Mouse (Mus musculus): ENCODE measurements at regions not wholly inside any gene's neighbourhood (a gene's known extent, or its start where the extent isn't known, plus 50 kb on each side); places are given as distances from the start of the nearest gene placed in this dataset.
A peak's percentile ranks its signal among the peaks of the same experiment; 100 is the strongest.

DNA sequence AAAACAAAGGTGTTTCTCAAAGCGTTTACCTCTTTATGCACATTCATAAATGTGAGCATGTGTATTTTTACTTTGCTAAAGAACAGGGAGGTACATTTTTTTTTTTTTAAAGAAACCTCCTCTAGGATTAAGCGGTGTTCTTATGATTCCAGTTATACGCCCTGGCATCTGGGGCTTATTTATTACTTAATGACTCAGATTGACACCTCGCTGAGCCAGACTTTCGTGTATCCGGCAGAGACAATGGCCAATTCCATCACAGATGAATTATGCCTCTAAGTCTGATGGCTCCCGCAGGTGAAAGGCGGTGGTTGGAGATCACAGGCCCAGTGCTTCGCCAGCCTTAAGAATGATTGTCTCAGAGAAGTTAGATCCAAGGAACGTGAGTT is 259.5 kb upstream of the Slc30a5 start:
- Histone ChIP-seq H3K9me3 (ENCODE audit: control insufficient read depth, low read length) (no peaks in the 10 kb centered on the region), H3K4me3 (replicated peaks; ENCODE audit: low read length) (no peak overlapping the region), H3K27me3 (ENCODE audit: control insufficient read depth, insufficient read depth, low read length) (no peaks in the 10 kb centered on the region), H3K27ac (no peak overlapping the region), H3K4me1 (replicated peaks; ENCODE audit: control insufficient read depth, insufficient read depth, low read length) (no peaks in the 10 kb centered on the region), H3K36me3 (replicated peaks; ENCODE audit: control insufficient read depth, insufficient read depth) (no peaks in the 10 kb centered on the region), H3K4me2 (replicated peaks) (no peak overlapping the region), H3K9ac (no peak overlapping the region)
- DNase-seq (ENCODE audit: low spot score) (no peak), ATAC-seq (ENCODE audit: low FRiP score) (no peak)
- WGBS = 86% methylated on average over 10 of the region's 10 CpGs

GRCm38 (mm10) chr13:101092033-101092742 is 259.0 kb upstream of the Slc30a5 start:
- Histone ChIP-seq H3K4me1 (replicated peaks; ENCODE audit: control insufficient read depth, insufficient read depth, low read length) (no peaks in the 10 kb centered on the region), H3K27me3 (ENCODE audit: control insufficient read depth, insufficient read depth, low read length) (no peaks in the 10 kb centered on the region), H3K9me3 (ENCODE audit: control insufficient read depth, low read length) (no peaks in the 10 kb centered on the region), H3K27ac (no peak overlapping the region), H3K36me3 (replicated peaks; ENCODE audit: control insufficient read depth, insufficient read depth) (no peaks in the 10 kb centered on the region), H3K9ac (no peak overlapping the region), H3K4me3 (replicated peaks; ENCODE audit: low read length) (no peak overlapping the region), H3K4me2 (replicated peaks) (no peak overlapping the region)
- ATAC-seq (ENCODE audit: low FRiP score) (no peak), DNase-seq (ENCODE audit: low spot score) (peak; percentile 41)
- 74% methylated on average over 18 of the region's 18 CpGs for WGBS

DNA sequence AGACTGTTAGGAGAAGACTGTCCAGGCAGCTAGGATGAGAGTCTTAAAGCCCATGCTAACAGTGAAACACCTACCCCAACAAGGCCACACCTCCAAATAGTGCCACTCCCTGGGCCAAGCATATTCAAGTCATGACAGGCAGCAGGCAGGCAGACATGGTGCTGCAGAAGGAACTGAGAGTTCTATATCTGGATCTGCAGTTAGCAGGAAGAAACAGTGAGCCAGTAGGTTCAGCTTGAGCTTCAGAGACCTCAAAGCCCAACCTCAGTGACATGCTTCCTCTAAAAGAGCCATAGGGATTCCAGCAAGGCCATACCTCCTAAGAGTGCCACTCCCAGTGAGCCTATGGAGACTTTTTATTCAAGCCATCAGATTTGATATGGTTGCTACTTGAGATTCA is 252.0 kb upstream of the Slc30a5 start:
- no peak overlapping the region for H3K27ac ChIP-seq
- no peaks in the 10 kb centered on the region for H3K4me1 ChIP-seq (replicated peaks; ENCODE audit: control insufficient read depth, insufficient read depth, low read length)
- no peaks in the 10 kb centered on the region for H3K9me3 ChIP-seq (ENCODE audit: control insufficient read depth, low read length)
- DNase-seq (ENCODE audit: low spot score) = no peak
- H3K4me3 ChIP-seq (replicated peaks; ENCODE audit: low read length) = no peak overlapping the region
- H3K4me2 ChIP-seq (replicated peaks) = no peak overlapping the region
- no peaks in the 10 kb centered on the region for H3K27me3 ChIP-seq (ENCODE audit: control insufficient read depth, insufficient read depth, low read length)
- H3K9ac ChIP-seq = no peak overlapping the region
- no peaks in the 10 kb centered on the region for H3K36me3 ChIP-seq (replicated peaks; ENCODE audit: control insufficient read depth, insufficient read depth)
- no peak for ATAC-seq (ENCODE audit: low FRiP score)

DNA sequence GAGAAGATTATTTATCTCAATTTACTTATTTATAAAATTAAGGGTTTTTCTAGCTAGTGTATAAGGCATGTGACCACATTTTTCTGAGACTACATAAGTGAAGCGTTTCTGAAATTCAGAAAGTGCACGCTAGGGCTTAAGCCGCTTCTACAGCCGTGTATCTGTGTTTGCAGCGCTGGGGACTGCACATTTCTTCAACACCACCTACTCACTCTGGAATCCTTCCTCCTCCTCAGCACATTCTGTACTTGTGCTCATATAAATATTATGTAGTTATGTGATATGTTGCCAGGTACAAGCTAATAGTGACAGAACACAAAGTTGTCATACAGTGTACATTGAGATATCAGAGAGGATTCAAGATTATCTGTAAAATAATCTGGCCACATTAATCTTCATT is 251.0 kb upstream of the Slc30a5 start:
- Histone ChIP-seq H3K4me3 (replicated peaks; ENCODE audit: low read length) (no peak overlapping the region), H3K9me3 (ENCODE audit: control insufficient read depth, low read length) (no peaks in the 10 kb centered on the region), H3K4me2 (replicated peaks) (no peak overlapping the region), H3K27ac (no peak overlapping the region), H3K9ac (no peak overlapping the region), H3K36me3 (replicated peaks; ENCODE audit: control insufficient read depth, insufficient read depth) (no peaks in the 10 kb centered on the region), H3K4me1 (replicated peaks; ENCODE audit: control insufficient read depth, insufficient read depth, low read length) (no peaks in the 10 kb centered on the region), H3K27me3 (ENCODE audit: control insufficient read depth, insufficient read depth, low read length) (no peaks in the 10 kb centered on the region)
- DNase-seq (ENCODE audit: low spot score) (no peak), ATAC-seq (ENCODE audit: low FRiP score) (no peak)
- WGBS = 97% methylated on average over 5 of the region's 5 CpGs

- Histone ChIP-seq H3K4me2 (replicated peaks) (no peak overlapping the region), H3K36me3 (replicated peaks; ENCODE audit: control insufficient read depth, insufficient read depth) (no peaks in the 10 kb centered on the region), H3K27ac (no peak overlapping the region), H3K4me1 (replicated peaks; ENCODE audit: control insufficient read depth, insufficient read depth, low read length) (no peaks in the 10 kb centered on the region), H3K9ac (no peak overlapping the region), H3K4me3 (replicated peaks; ENCODE audit: low read length) (no peak overlapping the region), H3K9me3 (ENCODE audit: control insufficient read depth, low read length) (no peaks in the 10 kb centered on the region), H3K27me3 (ENCODE audit: control insufficient read depth, insufficient read depth, low read length) (no peaks in the 10 kb centered on the region)
- DNase-seq (ENCODE audit: low spot score) = no peak
- ATAC-seq (ENCODE audit: low FRiP score) = no peak
- WGBS = 74% methylated on average over 1 of the region's 1 CpGs
Measured at GRCm38 (mm10) chr13:101083416-101083815, 250.2 kb upstream of the Slc30a5 start.

DNA sequence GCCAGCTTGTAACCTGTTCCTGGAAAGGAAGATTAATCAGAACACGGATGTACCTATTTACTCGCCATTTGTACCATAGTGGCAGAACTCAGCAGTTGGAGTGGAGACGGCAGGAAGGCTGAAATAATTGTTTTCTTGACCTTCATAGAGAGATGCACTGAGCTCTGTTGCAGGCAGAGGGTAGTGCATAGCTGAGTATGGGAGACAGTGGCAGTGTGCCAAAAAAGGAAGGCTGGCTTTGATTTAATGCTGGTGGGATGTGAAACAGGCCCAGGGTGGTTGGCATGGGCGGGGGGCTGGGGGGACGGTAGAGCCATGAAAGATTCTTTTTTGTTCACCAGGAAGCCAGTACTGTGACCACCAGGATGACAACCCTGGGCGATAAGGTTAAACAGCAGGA is 235.3 kb upstream of the Slc30a5 start:
- Histone ChIP-seq H3K4me3 (replicated peaks; ENCODE audit: low read length) (no peak overlapping the region), H3K27ac (no peak overlapping the region), H3K4me2 (replicated peaks) (no peak overlapping the region), H3K36me3 (replicated peaks; ENCODE audit: control insufficient read depth, insufficient read depth) (no peaks in the 10 kb centered on the region), H3K9me3 (ENCODE audit: control insufficient read depth, low read length) (no peaks in the 10 kb centered on the region), H3K9ac (no peak overlapping the region), H3K27me3 (ENCODE audit: control insufficient read depth, insufficient read depth, low read length) (no peaks in the 10 kb centered on the region), H3K4me1 (replicated peaks; ENCODE audit: control insufficient read depth, insufficient read depth, low read length) (no peaks in the 10 kb centered on the region)
- ATAC-seq (ENCODE audit: low FRiP score) (no peak), DNase-seq (ENCODE audit: low spot score) (peak; percentile 50)
- WGBS = 69% methylated on average over 6 of the region's 6 CpGs

GRCm38 (mm10) chr13:101062582-101062981 is 229.4 kb upstream of the Slc30a5 start:
- H3K9me3 ChIP-seq (ENCODE audit: control insufficient read depth, low read length) = no peaks in the 10 kb centered on the region
- no peaks in the 10 kb centered on the region for H3K36me3 ChIP-seq (replicated peaks; ENCODE audit: control insufficient read depth, insufficient read depth)
- peak overlapping the region; percentile 10 for H3K27ac ChIP-seq
- ATAC-seq (ENCODE audit: low FRiP score) (no peak; the same call in 1 of the 2 replicates), DNase-seq (ENCODE audit: low spot score) (no peak)
- no peak overlapping the region for H3K4me3 ChIP-seq (replicated peaks; ENCODE audit: low read length)
- H3K27me3 ChIP-seq (ENCODE audit: control insufficient read depth, insufficient read depth, low read length) = no peaks in the 10 kb centered on the region
- no peak overlapping the region for H3K9ac ChIP-seq
- H3K4me1 ChIP-seq (replicated peaks; ENCODE audit: control insufficient read depth, insufficient read depth, low read length) = no peaks in the 10 kb centered on the region
- WGBS = 63% methylated on average over 8 of the region's 8 CpGs
- H3K4me2 ChIP-seq (replicated peaks) = no peak overlapping the region

DNA sequence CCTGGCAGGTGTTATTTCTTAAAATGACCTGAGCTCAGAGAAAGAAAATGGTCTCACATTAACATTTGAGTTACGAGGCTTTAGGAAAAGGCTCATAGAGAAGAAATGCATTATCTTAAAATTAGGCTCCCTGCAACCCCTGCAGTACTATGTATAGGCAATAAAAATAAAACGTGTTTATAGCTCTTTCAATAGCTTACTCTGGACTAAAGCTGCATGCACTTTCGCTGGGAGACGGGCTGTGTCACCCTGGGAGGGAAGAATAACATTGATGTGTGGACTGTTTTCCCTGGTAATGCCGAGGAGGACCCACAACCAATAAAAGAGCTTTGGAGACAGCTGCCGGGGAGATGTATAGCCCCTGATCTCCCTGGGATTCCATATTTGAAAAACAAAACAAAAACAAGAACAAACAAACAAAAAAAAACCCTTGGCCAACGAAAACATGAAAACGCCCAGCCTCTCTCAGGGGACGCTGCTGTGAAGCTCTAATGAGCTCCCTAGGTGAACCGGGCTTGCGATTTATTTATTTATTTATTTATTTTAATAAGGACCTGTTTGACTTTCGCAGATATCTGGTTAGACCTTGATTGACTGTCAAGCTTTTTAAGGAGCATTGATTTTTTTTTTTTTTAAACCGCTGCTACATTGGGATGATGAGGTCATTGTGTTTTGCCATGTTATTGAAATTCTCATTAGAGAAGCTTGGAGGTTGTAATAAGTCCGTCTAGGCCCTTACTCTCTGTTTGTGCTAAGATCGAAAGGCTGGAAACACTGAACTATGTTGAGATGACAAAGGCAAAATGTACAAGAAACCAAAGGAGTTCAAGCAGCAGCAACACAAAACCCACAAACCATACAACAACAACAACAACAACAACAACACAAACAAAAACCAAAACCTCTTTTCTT is 228.3 kb upstream of the Slc30a5 start:
- no peak for DNase-seq (ENCODE audit: low spot score)
- no peak overlapping the region for H3K4me3 ChIP-seq (replicated peaks; ENCODE audit: low read length)
- H3K9me3 ChIP-seq (ENCODE audit: control insufficient read depth, low read length) = no peaks in the 10 kb centered on the region
- no peaks in the 10 kb centered on the region for H3K36me3 ChIP-seq (replicated peaks; ENCODE audit: control insufficient read depth, insufficient read depth)
- H3K4me1 ChIP-seq (replicated peaks; ENCODE audit: control insufficient read depth, insufficient read depth, low read length) = no peaks in the 10 kb centered on the region
- no peak overlapping the region for H3K4me2 ChIP-seq (replicated peaks)
- 56% methylated on average over 15 of the region's 15 CpGs for WGBS
- no peaks in the 10 kb centered on the region for H3K27me3 ChIP-seq (ENCODE audit: control insufficient read depth, insufficient read depth, low read length)
- 0 out of 2 replicates have a peak overlapping the region, but pooled peaks have one; percentile 10 for H3K27ac ChIP-seq
- H3K9ac ChIP-seq = no peak overlapping the region
- no peak for ATAC-seq (ENCODE audit: low FRiP score)

DNA sequence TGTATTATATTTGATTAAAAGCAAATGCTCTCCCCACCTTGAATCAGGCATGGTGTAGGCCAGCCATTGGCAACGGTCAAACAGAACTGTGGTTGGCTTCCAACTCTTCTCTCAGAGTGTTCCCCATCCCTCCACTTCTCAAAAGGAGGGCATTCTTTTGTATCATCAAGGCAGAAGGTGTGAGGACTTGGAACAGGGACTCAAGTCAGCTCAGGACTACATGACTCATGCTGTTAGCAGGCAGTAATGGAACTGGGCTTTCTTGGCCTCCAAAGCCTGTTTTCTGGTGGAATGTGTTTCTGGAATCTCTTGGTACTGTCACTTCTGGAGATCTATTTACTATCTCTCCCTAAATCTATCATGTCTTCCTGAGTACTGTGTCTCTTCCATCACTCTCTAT is 216.3 kb upstream of the Slc30a5 start:
- H3K9me3 ChIP-seq (ENCODE audit: control insufficient read depth, low read length) = no peaks in the 10 kb centered on the region
- ATAC-seq (ENCODE audit: low FRiP score) (no peak), DNase-seq (ENCODE audit: low spot score) (no peak)
- H3K4me2 ChIP-seq (replicated peaks) = no peak overlapping the region
- no peaks in the 10 kb centered on the region for H3K27me3 ChIP-seq (ENCODE audit: control insufficient read depth, insufficient read depth, low read length)
- no peak overlapping the region for H3K27ac ChIP-seq
- H3K4me3 ChIP-seq (replicated peaks; ENCODE audit: low read length) = no peak overlapping the region
- no peaks in the 10 kb centered on the region for H3K36me3 ChIP-seq (replicated peaks; ENCODE audit: control insufficient read depth, insufficient read depth)
- H3K4me1 ChIP-seq (replicated peaks; ENCODE audit: control insufficient read depth, insufficient read depth, low read length) = no peaks in the 10 kb centered on the region
- 88% methylated on average over 1 of the region's 1 CpGs for WGBS
- no peak overlapping the region for H3K9ac ChIP-seq
